Mouse (Mus musculus): ENCODE results near the gene Terb2.

- TF ChIP-seq POLR2A (IDR thresholded peaks at IDR 0.05; ENCODE audit: control insufficient read depth, extremely low read depth, insufficient read depth, low read length, poor library complexity) (no peak), CTCF (IDR thresholded peaks at IDR 0.05; ENCODE audit: borderline replicate concordance, control insufficient read depth, extremely low read depth, insufficient read depth, low read length, poor library complexity) (no peak)
Observed at GRCm38 (mm10) chr2:122201501-122201900, 15.4 kb downstream of the Terb2 start.
